Mouse (Mus musculus) hindbrain, embryonic 14.5 days (tissue): ENCODE results near the gene Mpped2. TPM values are rescaled to one million over a fixed set of nuclear protein-coding genes. Genes with fewer than 3 reads are reported as not detected.

Experiments used
- ATAC-seq: fragments of 200-750 bp; cut with Nextera tagmentation; 2 replicates; pipeline ENCODE4 v1.8.0; 2017; ENCODE audit warnings: moderate number of reproducible peaks, mild to moderate bottlenecking, moderate TSS enrichment, moderate library complexity; ENCODE audit not compliant: low FRiP score
- DNase-seq: peaks from one replicate; pipeline ENCODE4 v3.0.0-alpha.2; 2015; ENCODE audit warnings: low spot score
- H3K27ac ChIP-seq: fragments of 300-500 bp; sonication (generic); 2 replicates; pipeline ENCODE4 v1.5.1; 2014; ENCODE audit warnings: mild to moderate bottlenecking, moderate library complexity
- H3K27me3 ChIP-seq: fragments of 300-500 bp; sonication (generic); 2 replicates; pipeline ENCODE4 v1.6.1; 2014; ENCODE audit warnings: mild to moderate bottlenecking, low read length, mixed read lengths; ENCODE audit not compliant: control insufficient read depth, insufficient read depth
- H3K36me3 ChIP-seq: fragments of 300-500 bp; sonication (generic); replicated peaks from 2 replicates; pipeline ENCODE4 v1.6.1; 2014; ENCODE audit not compliant: control insufficient read depth, insufficient read depth
- H3K4me1 ChIP-seq: fragments of 300-500 bp; sonication (generic); replicated peaks from 2 replicates; pipeline ENCODE4 v1.6.1; 2014; ENCODE audit warnings: antibody characterized with exemption, low read length, mixed read lengths; ENCODE audit not compliant: control insufficient read depth, insufficient read depth
- H3K4me2 ChIP-seq: fragments of 300-500 bp; sonication (generic); replicated peaks from 2 replicates; pipeline ENCODE4 v1.6.1; 2014; ENCODE audit warnings: mild to moderate bottlenecking, moderate library complexity
- H3K4me3 ChIP-seq: fragments of 300-500 bp; sonication (generic); replicated peaks from 2 replicates; pipeline ENCODE4 v1.5.1; 2014; ENCODE audit warnings: mild to moderate bottlenecking, low read length
- H3K9ac ChIP-seq: fragments of 300-500 bp; sonication (generic); 2 replicates; pipeline ENCODE4 v1.6.1; 2014
- H3K9me3 ChIP-seq: fragments of 300-500 bp; sonication (generic); 2 replicates; pipeline ENCODE4 v1.6.1; 2016; ENCODE audit warnings: low read length; ENCODE audit not compliant: control insufficient read depth
- WGBS: fragments of 180-500 bp; shearing (Covaris S2); extraction: QIAGEN DNeasy Blood & Tissue Kit; methylation state at CpG from one replicate; pipeline ENCODE4 v1.1.7; 2014; 5-methylcytosine and 5-hydroxymethylcytosine counted together
- polyA plus RNA-seq: library from polyadenylated mRNA; unstranded; fragments of >200 nt; fragmentation: Nextera tagmentation; extraction: Ambion mirVana; gene quantifications from 2 replicates; pipeline ENCODE4 v1.2.1, GENCODE M21; 2014

Gene Mpped2
- polyA plus RNA-seq, 1 experiment from 2014 or later: 149 TPM

- no peak overlapping the region for H3K27ac ChIP-seq
- DNase-seq: no peak
- ATAC-seq: no peak
- no peak overlapping the region for H3K9ac ChIP-seq
- H3K9me3 ChIP-seq: no peaks in the 10 kb centered on the region
- no peak overlapping the region for H3K4me3 ChIP-seq
- no peaks in the 10 kb centered on the region for H3K36me3 ChIP-seq
- no peaks in the 10 kb centered on the region for H3K27me3 ChIP-seq
- H3K4me2 ChIP-seq: no peak overlapping the region
- peaks cover 32% of the 10 kb centered on the region for H3K4me1 ChIP-seq
- WGBS: 64% methylated on average over 4 of the region's 4 CpGs
Measured at GRCm38 (mm10) chr2:106734004-106734403, 40.9 kb downstream of the Mpped2 start.

GRCm38 (mm10) chr2:106735211-106735610 is 42.1 kb downstream of the Mpped2 start:
- H3K9me3 ChIP-seq: no peaks in the 10 kb centered on the region
- H3K36me3 ChIP-seq: no peaks in the 10 kb centered on the region
- DNase-seq (no peak), ATAC-seq (no peak)
- H3K27ac ChIP-seq: no peak overlapping the region
- WGBS: 83% methylated on average over 5 of the region's 5 CpGs
- no peak overlapping the region for H3K4me3 ChIP-seq
- no peak overlapping the region for H3K4me2 ChIP-seq
- H3K27me3 ChIP-seq: no peaks in the 10 kb centered on the region
- H3K4me1 ChIP-seq: peaks cover 28% of the 10 kb centered on the region
- H3K9ac ChIP-seq: no peak overlapping the region

GRCm38 (mm10) chr2:106735792-106736359 is 42.8 kb downstream of the Mpped2 start:
- no peak overlapping the region for H3K4me3 ChIP-seq
- no peak overlapping the region; the same call in 1 of the 2 replicates for H3K4me2 ChIP-seq
- H3K9ac ChIP-seq: peak overlapping the region; percentile 40
- DNase-seq (no peak), ATAC-seq (peak; percentile 63; the same call in 1 of the 2 replicates)
- peaks cover 25% of the 10 kb centered on the region for H3K4me1 ChIP-seq
- peak overlapping the region; percentile 73 for H3K27ac ChIP-seq
- H3K27me3 ChIP-seq: no peaks in the 10 kb centered on the region
- no peaks in the 10 kb centered on the region for H3K9me3 ChIP-seq
- WGBS: 35% methylated on average over 15 of the region's 15 CpGs
- no peaks in the 10 kb centered on the region for H3K36me3 ChIP-seq

DNA sequence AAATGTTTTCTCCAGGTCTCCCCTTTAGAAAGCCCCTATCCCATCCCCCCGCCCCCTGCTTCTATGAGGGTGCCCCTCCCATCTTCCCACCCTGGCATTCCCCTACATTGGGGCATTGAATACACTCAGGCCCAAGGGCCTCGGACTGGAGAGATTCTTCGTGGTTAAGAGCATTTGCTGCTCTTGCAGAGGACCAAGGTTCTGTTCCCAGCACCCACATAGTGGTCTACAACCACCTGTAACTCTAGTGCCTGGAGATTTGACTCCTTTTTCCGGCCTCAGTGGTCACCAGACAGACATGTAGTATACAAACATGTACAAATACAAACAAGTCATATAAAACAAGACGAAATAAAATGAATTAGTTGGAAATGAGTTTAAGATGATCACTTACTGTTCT is 45.9 kb downstream of the Mpped2 start:
- H3K9me3 ChIP-seq: no peaks in the 10 kb centered on the region
- no peaks in the 10 kb centered on the region for H3K27me3 ChIP-seq
- H3K36me3 ChIP-seq: no peaks in the 10 kb centered on the region
- DNase-seq (no peak), ATAC-seq (no peak)
- H3K4me1 ChIP-seq: peaks cover 21% of the 10 kb centered on the region
- no peak overlapping the region for H3K4me3 ChIP-seq
- H3K4me2 ChIP-seq: no peak overlapping the region
- H3K9ac ChIP-seq: no peak overlapping the region
- 92% methylated on average over 5 of the region's 5 CpGs for WGBS
- no peak overlapping the region for H3K27ac ChIP-seq

DNA sequence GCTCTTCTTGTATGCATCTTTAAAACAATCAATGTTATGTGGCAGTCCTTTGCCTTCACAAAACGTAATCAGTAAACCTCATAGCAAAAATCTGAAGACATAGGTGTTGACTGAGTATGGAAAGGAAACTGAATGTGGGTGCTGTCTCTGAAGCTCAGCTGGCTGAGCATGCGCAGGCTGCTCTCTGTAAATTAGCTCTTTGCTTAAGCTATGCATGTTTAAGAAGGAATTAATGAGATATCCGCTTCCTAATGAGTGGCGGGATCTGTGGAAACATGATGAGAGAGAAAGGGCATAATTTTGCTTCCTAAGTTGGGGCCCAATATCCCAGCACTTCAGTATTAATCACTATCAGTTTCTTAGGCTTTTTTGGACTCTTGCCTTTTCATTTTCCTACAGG is 51.0 kb downstream of the Mpped2 start:
- Histone ChIP-seq H3K27ac (0 out of 2 replicates have a peak overlapping the region, but pooled peaks have one; percentile 44), H3K36me3 (0 out of 2 replicates have a peak, but pooled peaks cover 3% of the 10 kb centered on the region), H3K4me2 (no peak overlapping the region), H3K9ac (no peak overlapping the region), H3K27me3 (no peaks in the 10 kb centered on the region), H3K9me3 (no peaks in the 10 kb centered on the region), H3K4me3 (no peak overlapping the region), H3K4me1 (peaks cover 12% of the 10 kb centered on the region)
- no peak for ATAC-seq
- 70% methylated on average over 4 of the region's 4 CpGs for WGBS
- no peak for DNase-seq

DNA sequence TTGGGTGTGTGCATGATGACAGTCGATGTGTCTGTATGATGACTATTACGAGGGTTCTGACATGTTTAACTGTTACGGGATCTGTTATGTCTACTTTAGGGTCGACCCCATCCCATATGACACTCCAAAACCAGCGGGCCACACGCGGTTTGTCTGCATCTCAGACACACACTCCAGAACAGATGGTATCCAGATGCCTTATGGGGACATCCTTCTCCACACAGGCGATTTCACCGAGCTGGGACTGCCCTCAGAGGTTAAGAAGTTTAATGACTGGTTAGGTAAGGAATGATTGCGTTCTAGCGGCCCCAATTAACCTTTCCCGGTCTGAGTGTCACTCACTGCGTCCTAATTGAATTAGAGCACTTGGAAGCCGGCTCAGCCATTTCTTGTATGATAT is 51.5 kb downstream of the Mpped2 start:
- H3K9me3 ChIP-seq: no peaks in the 10 kb centered on the region
- peaks cover 12% of the 10 kb centered on the region for H3K4me1 ChIP-seq
- DNase-seq: no peak
- 0 out of 2 replicates have a peak, but pooled peaks cover 3% of the 10 kb centered on the region for H3K36me3 ChIP-seq
- H3K27ac ChIP-seq: peak overlapping the region; percentile 44; the same call in 1 of the 2 replicates
- ATAC-seq: no peak
- no peak overlapping the region for H3K4me3 ChIP-seq
- H3K27me3 ChIP-seq: no peaks in the 10 kb centered on the region
- no peak overlapping the region for H3K4me2 ChIP-seq
- no peak overlapping the region for H3K9ac ChIP-seq
- 56% methylated on average over 14 of the region's 14 CpGs for WGBS

- H3K9ac ChIP-seq: no peak overlapping the region
- no peak for ATAC-seq
- H3K27ac ChIP-seq: no peak overlapping the region
- no peak overlapping the region for H3K4me2 ChIP-seq
- no peaks in the 10 kb centered on the region for H3K27me3 ChIP-seq
- WGBS: 91% methylated on average over 1 of the region's 1 CpGs
- peaks cover 12% of the 10 kb centered on the region; the same call in 1 of the 2 replicates for H3K4me1 ChIP-seq
- H3K36me3 ChIP-seq: 0 out of 2 replicates have a peak, but pooled peaks cover 3% of the 10 kb centered on the region
- no peak for DNase-seq
- no peaks in the 10 kb centered on the region for H3K9me3 ChIP-seq
- H3K4me3 ChIP-seq: no peak overlapping the region
Measured at GRCm38 (mm10) chr2:106745364-106745763, 52.3 kb downstream of the Mpped2 start.

DNA sequence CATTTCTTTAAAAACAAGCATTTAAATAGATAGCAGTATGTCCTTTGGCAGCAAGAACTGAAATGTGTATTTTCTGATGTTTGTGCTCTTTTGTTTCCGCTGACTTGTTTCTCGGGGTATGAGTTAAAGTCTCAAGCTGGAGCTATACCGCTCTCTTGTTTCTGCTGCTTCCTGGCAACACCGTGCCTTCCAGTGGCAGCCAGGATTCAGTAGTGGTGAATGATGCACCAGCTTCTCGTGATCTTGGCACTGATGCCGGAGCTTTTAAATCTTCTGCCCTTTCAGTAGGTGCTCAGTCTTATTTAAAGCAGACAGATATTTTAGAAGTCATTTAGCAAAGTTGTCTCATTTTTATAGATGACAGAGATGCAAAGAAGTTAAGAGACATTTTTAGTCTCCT is 53.1 kb downstream of the Mpped2 start:
- no peak for DNase-seq
- WGBS: 61% methylated on average over 6 of the region's 6 CpGs
- no peak for ATAC-seq

DNA sequence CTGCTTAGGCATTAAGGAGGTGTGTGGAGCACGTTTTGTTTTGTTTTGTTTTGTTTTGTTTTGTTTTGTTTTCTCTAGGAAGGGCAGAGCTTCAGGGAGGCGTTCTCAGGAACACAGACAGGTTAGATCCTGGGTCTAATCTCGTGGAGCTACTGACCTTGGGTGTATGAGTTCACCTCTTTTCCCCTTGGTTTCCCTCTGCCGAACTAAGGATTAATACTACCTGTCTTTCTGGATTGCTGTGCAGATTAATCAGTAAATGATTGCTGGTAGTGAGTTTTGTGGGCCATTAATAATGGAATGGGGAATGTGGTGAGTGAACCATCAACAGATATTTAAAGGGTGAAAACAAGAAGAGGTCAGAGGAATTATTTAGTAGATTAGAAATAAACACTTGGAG is 53.8 kb downstream of the Mpped2 start:
- no peaks in the 10 kb centered on the region for H3K9me3 ChIP-seq
- ATAC-seq (no peak), DNase-seq (no peak)
- no peaks in the 10 kb centered on the region for H3K27me3 ChIP-seq
- no peak overlapping the region for H3K9ac ChIP-seq
- no peak overlapping the region for H3K4me2 ChIP-seq
- H3K27ac ChIP-seq: no peak overlapping the region
- 0 out of 2 replicates have a peak, but pooled peaks cover 3% of the 10 kb centered on the region for H3K36me3 ChIP-seq
- H3K4me3 ChIP-seq: no peak overlapping the region
- WGBS: 67% methylated on average over 4 of the region's 4 CpGs
- peaks cover 12% of the 10 kb centered on the region; the same call in 1 of the 2 replicates for H3K4me1 ChIP-seq

More for the DNA sequence above, 53.1 kb downstream of the Mpped2 start:
- no peak overlapping the region for H3K4me3 ChIP-seq
- H3K9ac ChIP-seq: no peak overlapping the region
- 0 out of 2 replicates have a peak, but pooled peaks cover 3% of the 10 kb centered on the region for H3K36me3 ChIP-seq
- no peaks in the 10 kb centered on the region for H3K27me3 ChIP-seq
- no peak overlapping the region for H3K27ac ChIP-seq
- no peak overlapping the region for H3K4me2 ChIP-seq
- H3K4me1 ChIP-seq: peaks cover 12% of the 10 kb centered on the region; the same call in 1 of the 2 replicates
- H3K9me3 ChIP-seq: no peaks in the 10 kb centered on the region
